Mouse (Mus musculus) embryonic facial prominence, embryonic 11.5 days (tissue): ENCODE measurements at regions not wholly inside any gene's neighbourhood (a gene's known extent, or its start where the extent isn't known, plus 50 kb on each side); places are given as distances from the start of the nearest gene placed in this dataset.

Experiments
- ATAC-seq: fragments of 200-750 bp; cut with Nextera tagmentation; replicated peaks from 2 replicates; pipeline ENCODE4 v1.8.0; 2017; ENCODE audit warnings: low read depth; ENCODE audit not compliant: insufficient number of reproducible peaks, low FRiP score, low TSS enrichment
- DNase-seq: peaks from one replicate; pipeline ENCODE4 v3.0.0-alpha.2; 2015; ENCODE audit warnings: low spot score
- H3K27ac ChIP-seq: fragments of 300-500 bp; sonication (generic); replicated peaks from 2 replicates; pipeline ENCODE4 v1.5.1; 2014; ENCODE audit warnings: mild to moderate bottlenecking, low read depth, low read length, control low read depth
- H3K27me3 ChIP-seq: fragments of 300-500 bp; sonication (generic); 2 replicates; pipeline ENCODE4 v1.6.1; 2014; ENCODE audit warnings: mild to moderate bottlenecking, low read length, moderate library complexity, mixed read lengths; ENCODE audit not compliant: control insufficient read depth, insufficient read depth
- H3K36me3 ChIP-seq: fragments of 300-500 bp; sonication (generic); replicated peaks from 2 replicates; pipeline ENCODE4 v1.6.1; 2014; ENCODE audit warnings: low read depth, mild to moderate bottlenecking, low read length, moderate library complexity, mixed read lengths; ENCODE audit not compliant: control insufficient read depth, insufficient read depth
- H3K4me1 ChIP-seq: fragments of 300-500 bp; sonication (generic); 2 replicates; pipeline ENCODE4 v1.6.1; 2014; ENCODE audit warnings: low read length, mixed read lengths; ENCODE audit not compliant: control insufficient read depth, insufficient read depth
- H3K4me2 ChIP-seq: fragments of 300-500 bp; sonication (generic); 2 replicates; pipeline ENCODE4 v1.6.1; 2014; ENCODE audit warnings: low read depth, mild to moderate bottlenecking, control low read depth, low read length, moderate library complexity
- H3K4me3 ChIP-seq: fragments of 300-500 bp; sonication (generic); 2 replicates; pipeline ENCODE4 v1.5.1; 2014; ENCODE audit warnings: low read depth, low read length, control low read depth
- H3K9ac ChIP-seq: fragments of 300-500 bp; sonication (generic); replicated peaks from 2 replicates; pipeline ENCODE4 v1.6.1; 2014; ENCODE audit warnings: mild to moderate bottlenecking, control low read depth, low read length
- H3K9me3 ChIP-seq: fragments of 300-500 bp; sonication (generic); replicated peaks from 2 replicates; pipeline ENCODE4 v1.6.1; 2016; ENCODE audit warnings: mild to moderate bottlenecking, low read length, inconsistent platforms, mixed read lengths; ENCODE audit not compliant: control insufficient read depth
- WGBS: fragments of 180-500 bp; shearing (Covaris S2); extraction: QIAGEN DNeasy Blood & Tissue Kit; methylation state at CpG from one replicate; pipeline ENCODE4 v1.1.7; 2014; 5-methylcytosine and 5-hydroxymethylcytosine counted together

- WGBS: 79% methylated on average over 3 of the region's 3 CpGs
- H3K27me3 ChIP-seq: no peaks in the 10 kb centered on the region
- H3K4me3 ChIP-seq: no peak overlapping the region
- no peak for DNase-seq
- H3K4me1 ChIP-seq: no peaks in the 10 kb centered on the region
- no peak overlapping the region for H3K9ac ChIP-seq
- H3K27ac ChIP-seq: no peak overlapping the region
- no peak overlapping the region for H3K4me2 ChIP-seq
- no peaks in the 10 kb centered on the region for H3K36me3 ChIP-seq
- H3K9me3 ChIP-seq: no peaks in the 10 kb centered on the region
- no peak for ATAC-seq
Observed at GRCm38 (mm10) chr9:26604552-26604951, 129.0 kb upstream of the B3gat1 start.

DNA sequence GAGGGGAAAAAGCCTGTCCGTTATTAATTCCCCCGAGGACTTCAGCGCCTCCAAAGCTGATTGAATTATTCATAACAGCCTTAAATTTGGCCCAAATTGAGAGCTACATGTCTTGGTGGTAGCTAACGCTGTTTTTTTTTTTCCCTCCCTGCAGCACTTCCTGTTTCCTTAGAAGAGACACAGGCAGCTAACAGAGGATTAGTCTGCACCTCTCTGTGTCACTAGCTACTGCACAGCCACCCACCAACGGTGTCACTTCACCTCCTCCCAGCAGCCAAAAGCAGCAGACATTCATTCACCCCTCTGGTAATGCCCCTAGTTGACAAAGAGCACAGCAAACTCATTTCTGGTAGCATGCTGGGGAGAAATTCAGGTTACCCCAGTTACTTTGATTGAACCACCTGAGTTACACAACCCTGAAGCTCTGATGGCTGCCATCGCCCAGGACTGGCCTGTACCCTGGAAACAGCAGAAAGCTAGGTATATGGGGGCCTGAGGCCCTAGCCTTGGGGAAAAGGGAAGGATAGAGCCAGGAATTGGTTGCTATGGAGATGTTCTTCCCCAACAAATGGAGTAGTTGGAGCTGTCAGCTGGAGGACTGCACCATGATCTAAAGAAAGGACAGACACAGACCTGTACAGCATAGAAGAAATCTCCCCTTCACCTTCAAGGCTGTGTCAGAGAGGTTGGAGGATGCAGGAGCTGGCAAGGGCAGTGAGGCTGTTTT lies 121.7 kb upstream of the B3gat1 start:
- 54% methylated on average over 6 of the region's 6 CpGs for WGBS
- Histone ChIP-seq H3K4me1 (no peaks in the 10 kb centered on the region), H3K9ac (no peak overlapping the region), H3K36me3 (no peaks in the 10 kb centered on the region), H3K27me3 (no peaks in the 10 kb centered on the region), H3K27ac (no peak overlapping the region), H3K4me3 (no peak overlapping the region), H3K4me2 (no peak overlapping the region), H3K9me3 (no peaks in the 10 kb centered on the region)
- ATAC-seq: no peak
- no peak for DNase-seq

DNA sequence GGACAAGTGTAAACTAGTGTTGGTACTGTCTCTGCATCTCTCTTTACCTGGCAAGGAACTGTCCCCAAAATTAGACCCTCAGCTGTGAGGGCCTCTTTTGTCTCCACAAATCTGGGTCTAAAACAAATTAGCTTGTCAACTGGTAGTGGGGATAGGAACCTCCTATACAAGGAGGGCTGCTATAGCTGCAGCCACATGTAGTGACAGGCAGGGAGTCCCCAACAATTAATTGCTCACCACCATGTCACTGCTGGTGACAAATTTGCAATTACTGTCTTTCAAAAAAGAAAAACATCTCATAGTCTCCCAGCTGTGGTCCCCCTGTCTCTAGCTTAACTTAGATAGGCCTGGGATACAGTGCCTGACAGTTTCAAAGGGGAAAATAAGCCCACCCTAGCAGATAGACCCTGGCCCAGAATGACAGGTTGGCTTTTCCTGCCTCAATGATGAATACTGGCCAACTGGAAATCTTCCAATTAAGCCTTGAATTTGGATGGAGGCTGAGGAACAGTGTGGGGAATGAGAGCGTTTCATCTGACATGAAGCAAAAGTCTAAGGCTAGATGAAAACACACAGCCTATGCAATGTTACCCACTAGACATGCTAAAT lies 110.6 kb upstream of the B3gat1 start:
- Histone ChIP-seq H3K36me3 (no peaks in the 10 kb centered on the region), H3K27ac (no peak overlapping the region), H3K9ac (no peak overlapping the region), H3K4me3 (no peak overlapping the region), H3K9me3 (no peaks in the 10 kb centered on the region), H3K27me3 (no peaks in the 10 kb centered on the region), H3K4me1 (no peaks in the 10 kb centered on the region), H3K4me2 (no peak overlapping the region)
- DNase-seq (no peak), ATAC-seq (no peak)
- WGBS: 88% methylated on average over 1 of the region's 1 CpGs

GRCm38 (mm10) chr9:26625171-26625937 lies 108.2 kb upstream of the B3gat1 start:
- Histone ChIP-seq H3K36me3 (no peaks in the 10 kb centered on the region), H3K27me3 (no peaks in the 10 kb centered on the region), H3K27ac (no peak overlapping the region), H3K4me3 (no peak overlapping the region), H3K9ac (no peak overlapping the region), H3K9me3 (no peaks in the 10 kb centered on the region), H3K4me2 (no peak overlapping the region), H3K4me1 (no peaks in the 10 kb centered on the region)
- ATAC-seq: no peak
- WGBS: 77% methylated on average over 2 of the region's 2 CpGs
- no peak for DNase-seq

DNA sequence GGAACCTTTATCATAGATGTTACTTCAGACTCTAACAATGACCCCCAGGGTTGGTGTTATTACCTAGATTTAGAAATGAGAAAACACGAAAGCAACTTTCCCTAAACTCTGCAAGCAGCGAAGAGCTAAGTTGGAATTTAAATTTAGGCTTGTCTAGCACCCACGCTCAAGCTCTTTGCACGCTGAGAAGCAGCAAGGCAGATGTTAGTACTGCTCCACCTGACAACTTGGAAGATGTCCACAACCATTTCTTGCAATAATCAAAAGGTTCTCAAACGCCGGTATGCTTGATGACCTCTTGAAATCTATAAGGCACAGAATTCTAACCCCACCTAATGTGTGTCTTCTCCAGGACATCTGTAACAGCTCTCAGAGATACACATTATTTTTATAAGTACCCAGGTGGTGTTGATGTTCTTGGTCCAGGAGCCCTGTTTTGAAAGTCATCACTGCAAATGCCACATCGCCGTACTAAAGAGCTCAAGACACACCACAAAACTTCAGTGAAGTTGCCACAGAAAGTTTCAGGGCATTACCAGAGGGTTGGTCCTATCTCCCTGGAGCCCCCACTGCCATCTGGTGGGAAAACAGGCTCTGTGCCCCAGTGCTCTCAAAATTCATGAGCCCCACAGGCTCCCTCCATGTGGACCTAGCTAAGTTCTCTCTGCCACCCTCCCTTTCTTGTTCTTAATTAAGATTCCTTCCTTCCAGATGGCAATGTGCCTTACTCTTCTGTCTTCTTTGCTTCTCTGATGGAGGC lies 100.5 kb upstream of the B3gat1 start:
- H3K4me1 ChIP-seq: no peaks in the 10 kb centered on the region
- no peak for ATAC-seq
- WGBS: 93% methylated on average over 8 of the region's 8 CpGs
- H3K27me3 ChIP-seq: no peaks in the 10 kb centered on the region
- H3K27ac ChIP-seq: no peak overlapping the region
- no peaks in the 10 kb centered on the region for H3K9me3 ChIP-seq
- no peak overlapping the region for H3K4me2 ChIP-seq
- H3K4me3 ChIP-seq: no peak overlapping the region
- no peaks in the 10 kb centered on the region for H3K36me3 ChIP-seq
- no peak for DNase-seq
- H3K9ac ChIP-seq: no peak overlapping the region

GRCm38 (mm10) chr9:26635211-26635610 lies 98.3 kb upstream of the B3gat1 start:
- no peaks in the 10 kb centered on the region for H3K27me3 ChIP-seq
- H3K27ac ChIP-seq: no peak overlapping the region
- no peaks in the 10 kb centered on the region for H3K36me3 ChIP-seq
- no peak overlapping the region for H3K4me3 ChIP-seq
- no peaks in the 10 kb centered on the region for H3K9me3 ChIP-seq
- no peaks in the 10 kb centered on the region for H3K4me1 ChIP-seq
- ATAC-seq (no peak), DNase-seq (no peak)
- H3K9ac ChIP-seq: no peak overlapping the region
- no peak overlapping the region for H3K4me2 ChIP-seq

DNA sequence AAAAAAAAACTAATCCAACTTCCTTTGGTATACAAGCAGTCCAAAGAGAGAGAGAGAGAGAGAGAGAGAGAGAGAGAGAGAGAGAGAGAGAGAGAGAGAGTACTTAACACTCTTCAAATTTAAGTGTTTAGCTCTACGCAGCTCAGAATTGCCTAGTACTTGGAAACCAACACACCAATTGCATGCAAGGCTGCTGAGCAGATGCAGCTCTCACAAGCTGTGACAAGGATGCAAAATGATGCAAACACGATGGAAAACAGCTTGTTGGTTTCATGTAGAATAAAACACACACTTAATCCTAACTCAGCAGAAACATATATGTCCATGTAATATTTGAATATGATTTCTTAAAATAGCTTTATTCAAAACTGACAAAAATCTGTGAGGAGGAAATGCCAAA lies 94.9 kb upstream of the B3gat1 start:
- no peak overlapping the region for H3K9ac ChIP-seq
- no peak overlapping the region for H3K4me2 ChIP-seq
- WGBS: 80% methylated on average over 2 of the region's 2 CpGs
- no peak for DNase-seq
- no peak for ATAC-seq
- H3K4me1 ChIP-seq: no peaks in the 10 kb centered on the region
- H3K9me3 ChIP-seq: no peaks in the 10 kb centered on the region
- no peaks in the 10 kb centered on the region for H3K27me3 ChIP-seq
- H3K36me3 ChIP-seq: no peaks in the 10 kb centered on the region
- no peak overlapping the region for H3K4me3 ChIP-seq
- H3K27ac ChIP-seq: no peak overlapping the region
